Mouse (Mus musculus) embryo, embryonic 11.5 days (tissue): ENCODE data around the gene Gipc3.

Experiments
- DNase-seq: peaks from one replicate; pipeline ENCODE4 v3.0.0-alpha.2; 2012; ENCODE audit warnings: low read depth, low spot score

The Gipc3 gene

DNA sequence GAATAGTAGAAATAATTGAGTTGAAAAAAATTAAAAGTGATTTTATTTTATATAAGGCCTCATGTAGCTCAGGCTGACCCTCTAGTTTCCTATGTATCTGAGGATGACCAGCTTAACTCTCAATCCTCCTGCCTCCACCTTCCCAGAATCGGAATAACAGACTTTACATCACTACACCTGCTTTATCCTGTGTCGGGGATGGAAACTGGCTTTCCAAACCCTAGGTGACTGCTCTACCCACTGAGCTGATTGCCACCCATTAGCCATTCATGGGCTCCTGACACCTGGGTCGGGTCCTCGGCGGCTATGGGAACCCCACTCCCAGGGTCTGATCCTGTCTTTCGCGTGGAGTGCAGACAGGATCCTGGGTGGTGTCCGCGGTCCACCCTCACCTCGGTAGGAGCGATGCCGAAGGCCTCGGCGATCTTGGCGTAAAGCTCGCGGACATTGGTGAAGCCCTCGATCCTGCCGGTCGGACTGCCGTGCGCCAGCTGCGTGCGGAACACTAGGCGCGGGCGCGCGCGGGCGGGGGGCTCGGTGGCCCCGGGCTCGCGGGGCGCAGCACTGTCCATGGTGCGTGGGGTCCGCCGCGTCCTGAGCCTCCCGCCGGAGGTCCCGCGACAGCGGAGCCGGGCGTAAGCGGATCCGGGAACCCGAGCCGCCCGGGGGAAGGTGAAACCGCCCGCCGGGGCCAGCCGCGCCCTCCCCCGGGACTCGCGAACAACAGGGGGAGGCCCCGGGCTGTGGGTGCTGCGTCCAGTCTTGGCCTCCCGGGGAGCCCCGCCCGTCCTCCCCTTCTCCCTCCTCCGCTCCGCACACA is at the start of gene Gipc3:
Gipc3 (minus strand) TSS at position 581 of the 820 bp plus-strand sequence.
- DNase-seq, result no peak

DNA sequence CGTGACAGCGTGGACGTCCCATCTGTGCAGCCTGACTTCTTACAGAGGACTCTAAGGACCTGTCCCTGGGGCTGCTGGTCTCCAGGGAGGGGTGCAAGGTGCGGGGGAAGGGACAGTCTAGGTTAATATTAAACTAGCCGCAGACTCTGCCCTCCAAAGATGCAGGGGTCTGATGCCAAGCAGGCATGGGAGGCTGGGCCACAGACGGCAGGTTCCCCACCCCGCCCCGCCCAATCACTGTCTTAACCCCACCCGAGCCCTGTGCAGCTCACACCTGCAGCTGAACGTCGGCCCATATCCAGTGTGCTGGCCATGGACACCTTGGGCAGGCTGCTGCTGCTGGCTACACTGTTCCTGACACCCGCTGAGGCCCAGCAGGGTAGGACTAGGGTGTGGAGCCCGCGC is 49.7 kb upstream of the Gipc3 start, which contains the start of gene Smim24:
Smim24 (plus strand) TSS at position 271 of the 405 bp plus-strand sequence.
- no peak for DNase-seq

DNA sequence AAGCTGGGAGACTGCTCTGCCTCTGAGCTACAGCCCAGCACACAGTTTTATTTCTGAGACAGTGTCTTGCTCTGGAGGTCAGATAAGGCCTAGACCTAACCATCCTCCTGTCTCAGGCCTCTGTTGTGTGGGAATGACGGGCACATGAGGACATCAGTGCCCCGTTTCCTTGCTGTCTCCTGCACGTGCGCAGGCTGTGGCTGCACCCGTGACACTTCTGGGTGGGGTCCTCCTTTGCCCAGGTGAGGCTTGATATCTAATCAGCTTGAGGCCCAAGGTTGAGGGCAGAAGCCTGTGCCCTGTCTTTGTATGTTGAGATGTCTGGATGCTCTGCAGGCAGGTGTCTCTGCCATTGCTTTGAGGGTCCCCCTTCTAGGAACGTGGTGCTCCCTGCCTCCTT is 49.2 kb upstream of the Gipc3 start:
- no peak for DNase-seq

DNA sequence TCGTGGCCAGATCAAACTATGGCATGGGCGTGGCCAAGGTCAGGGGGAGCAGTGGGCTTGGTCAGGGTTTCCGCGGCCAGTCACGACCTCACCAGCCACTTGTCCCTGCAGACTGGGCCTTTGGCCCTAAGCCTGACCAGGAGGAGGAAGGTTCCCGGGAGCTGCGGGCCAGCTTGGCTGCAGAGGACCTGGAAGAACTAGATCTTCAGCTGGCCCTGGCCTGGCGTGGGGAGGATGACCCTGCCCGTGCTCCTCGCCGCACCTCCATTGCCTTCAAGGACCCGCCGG is 47.6 kb upstream of the Gipc3 start:
- DNase-seq, result no peak

DNA sequence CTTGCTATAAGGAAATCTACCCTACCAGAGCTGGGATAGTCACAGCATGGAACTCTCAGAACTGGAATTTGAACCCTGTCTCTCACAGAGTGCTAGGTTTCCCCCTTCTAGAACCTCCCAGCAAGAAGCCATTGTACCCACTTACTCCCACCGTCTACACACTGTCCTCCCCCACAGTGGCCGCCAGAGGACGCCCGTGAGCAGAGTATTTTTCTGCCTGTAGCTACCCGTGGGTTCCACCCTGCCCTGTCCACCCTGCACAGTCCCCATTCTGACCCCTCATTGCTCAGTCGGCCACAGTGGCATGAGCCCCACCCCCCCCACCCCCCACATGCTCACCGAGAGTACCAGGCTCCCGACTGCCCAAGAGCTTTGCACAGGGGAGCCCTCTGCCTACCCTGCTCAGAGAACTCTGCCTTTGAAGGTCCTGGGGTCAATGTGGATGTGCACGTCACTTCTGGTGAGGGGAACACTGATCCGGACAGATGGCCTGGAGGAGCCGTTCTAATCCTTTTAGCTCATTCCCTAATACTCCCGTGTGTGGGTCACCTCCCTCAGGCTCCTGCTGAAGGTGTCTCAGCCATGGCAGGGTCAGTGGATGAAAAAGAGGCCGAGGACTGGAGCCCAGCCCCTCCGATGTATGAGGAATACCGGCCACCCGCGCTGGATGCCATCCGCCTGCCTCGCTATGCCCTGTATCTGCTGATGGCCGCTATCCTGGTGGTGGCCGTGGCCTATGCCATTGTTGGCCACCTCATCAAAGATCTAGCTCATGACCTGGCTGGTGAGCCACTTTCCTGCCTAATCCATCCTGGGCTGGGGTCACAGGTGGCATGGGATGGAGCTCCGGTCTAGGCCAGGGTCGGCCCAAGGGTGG is 47.0 kb upstream of the Gipc3 start:
- no peak for DNase-seq

DNA sequence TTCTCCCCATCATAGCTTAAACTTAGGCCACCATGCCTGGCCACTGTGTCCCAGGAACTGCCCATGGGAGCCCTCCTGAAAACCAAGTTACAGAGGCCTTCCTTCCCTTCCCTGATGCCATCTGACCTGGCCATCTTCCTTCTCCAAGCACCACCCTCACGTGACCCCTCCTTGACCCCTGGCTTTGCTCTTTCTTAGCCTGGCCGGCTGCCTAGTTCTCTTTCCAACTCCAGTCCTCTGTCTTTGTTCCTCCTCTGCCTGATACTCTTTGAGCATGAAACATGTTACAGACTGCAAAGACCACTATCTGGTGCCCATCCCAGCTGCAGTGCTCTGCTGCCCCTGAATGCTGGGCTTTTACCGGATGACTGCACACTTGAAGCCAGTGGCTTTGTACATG is 46.3 kb upstream of the Gipc3 start:
- DNase-seq, result no peak

DNA sequence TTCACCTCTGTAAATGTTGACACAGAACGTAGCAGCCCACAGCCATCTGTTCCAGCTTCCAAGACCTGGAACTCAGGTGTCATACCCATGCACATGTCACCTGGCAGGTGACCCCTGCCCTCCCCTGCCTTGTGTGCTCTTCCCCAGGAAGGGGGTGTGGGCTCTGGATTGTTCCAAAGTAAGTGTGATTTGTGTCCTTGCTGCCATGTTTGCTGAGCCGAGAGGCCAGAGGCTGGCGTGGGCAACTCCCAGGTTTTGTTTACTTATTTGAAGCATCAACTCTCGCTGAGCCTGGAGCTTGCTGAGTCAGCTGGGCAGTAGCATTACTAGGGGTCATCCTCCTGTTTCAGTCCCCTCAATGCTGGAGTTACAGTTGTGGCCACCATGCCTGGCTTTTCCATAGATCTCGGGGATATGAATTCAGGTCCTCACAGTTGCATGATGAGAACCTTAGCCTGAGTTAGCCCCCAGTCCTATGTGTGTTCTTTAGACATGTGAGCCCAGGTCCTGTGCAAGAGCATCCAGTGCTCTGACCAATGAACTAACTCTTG is 45.5 kb upstream of the Gipc3 start, which contains the start of gene Gm48552:
Gm48552 (plus strand) TSS at position 501 of the 551 bp plus-strand sequence.
- no peak for DNase-seq

DNA sequence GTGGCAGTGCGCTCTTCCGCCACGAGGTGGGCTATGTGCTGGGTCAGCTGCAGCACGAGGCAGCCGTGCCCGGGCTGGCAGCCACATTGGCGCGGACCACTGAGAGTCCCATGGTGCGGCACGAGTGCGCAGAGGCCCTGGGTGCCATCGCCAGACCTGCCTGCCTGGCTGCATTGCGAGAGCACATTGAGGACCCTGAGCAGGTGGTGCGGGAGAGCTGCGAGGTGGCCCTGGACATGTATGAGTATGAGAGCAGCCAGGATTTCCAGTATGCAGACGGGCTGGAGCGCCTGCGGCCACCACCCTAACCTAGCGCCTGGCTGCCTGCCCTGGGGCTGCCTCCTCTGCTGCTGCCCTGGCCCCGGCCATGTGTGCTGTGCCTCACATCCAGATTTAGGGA is 44.6 kb upstream of the Gipc3 start:
- DNase-seq, result no peak

DNA sequence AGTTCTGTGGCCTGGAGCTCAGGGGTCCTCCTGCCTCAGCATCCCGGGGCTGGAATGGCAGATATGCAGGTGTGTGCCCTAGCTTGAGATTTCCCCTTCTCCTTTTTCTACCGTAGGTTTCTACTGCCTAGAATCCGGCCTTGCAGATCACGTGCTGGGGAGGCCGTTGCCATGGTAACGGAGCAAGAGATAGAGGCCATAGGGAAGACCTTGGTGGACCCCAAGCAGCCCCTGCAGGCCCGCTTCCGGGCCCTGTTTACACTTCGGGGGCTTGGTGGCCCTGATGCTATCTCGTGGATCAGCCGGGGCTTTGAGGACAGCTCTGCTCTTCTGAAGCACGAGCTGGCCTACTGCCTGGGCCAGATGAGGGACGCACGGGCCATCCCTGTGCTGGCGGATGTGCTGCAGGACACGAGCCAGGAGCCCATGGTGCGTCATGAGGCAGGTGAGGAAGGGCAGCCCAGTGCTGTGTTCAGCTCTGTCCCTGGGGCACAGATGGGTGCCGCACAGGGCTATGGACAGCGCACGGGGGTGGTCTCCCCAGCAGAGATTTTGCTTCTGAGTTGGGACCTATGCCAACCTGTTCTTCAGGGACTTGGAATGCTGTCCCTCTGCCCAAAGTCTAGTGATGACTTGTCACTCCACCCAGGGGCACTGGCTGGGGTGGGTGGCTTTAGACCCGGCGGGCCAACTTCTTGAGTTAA is 42.7 kb upstream of the Gipc3 start:
- DNase-seq, result no peak

DNA sequence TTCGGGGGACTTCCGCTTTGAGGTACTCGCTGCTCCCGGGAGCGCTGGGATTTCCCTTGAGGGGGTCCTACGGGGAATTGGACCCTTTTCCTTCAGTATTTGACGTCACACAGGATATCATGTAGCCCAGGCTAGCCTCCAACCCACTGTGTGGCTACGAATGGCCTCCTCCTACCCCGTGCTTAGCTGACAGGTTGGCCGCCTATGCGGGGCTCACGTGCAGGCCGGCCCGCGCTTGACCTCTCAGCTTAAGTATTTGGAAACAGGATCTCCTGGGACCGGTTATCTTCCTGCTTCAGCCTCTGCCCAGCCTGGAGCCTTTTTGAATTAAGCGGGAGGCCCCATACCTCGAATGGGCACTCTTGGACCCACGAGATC is 41.5 kb upstream of the Gipc3 start:
- no peak for DNase-seq

DNA sequence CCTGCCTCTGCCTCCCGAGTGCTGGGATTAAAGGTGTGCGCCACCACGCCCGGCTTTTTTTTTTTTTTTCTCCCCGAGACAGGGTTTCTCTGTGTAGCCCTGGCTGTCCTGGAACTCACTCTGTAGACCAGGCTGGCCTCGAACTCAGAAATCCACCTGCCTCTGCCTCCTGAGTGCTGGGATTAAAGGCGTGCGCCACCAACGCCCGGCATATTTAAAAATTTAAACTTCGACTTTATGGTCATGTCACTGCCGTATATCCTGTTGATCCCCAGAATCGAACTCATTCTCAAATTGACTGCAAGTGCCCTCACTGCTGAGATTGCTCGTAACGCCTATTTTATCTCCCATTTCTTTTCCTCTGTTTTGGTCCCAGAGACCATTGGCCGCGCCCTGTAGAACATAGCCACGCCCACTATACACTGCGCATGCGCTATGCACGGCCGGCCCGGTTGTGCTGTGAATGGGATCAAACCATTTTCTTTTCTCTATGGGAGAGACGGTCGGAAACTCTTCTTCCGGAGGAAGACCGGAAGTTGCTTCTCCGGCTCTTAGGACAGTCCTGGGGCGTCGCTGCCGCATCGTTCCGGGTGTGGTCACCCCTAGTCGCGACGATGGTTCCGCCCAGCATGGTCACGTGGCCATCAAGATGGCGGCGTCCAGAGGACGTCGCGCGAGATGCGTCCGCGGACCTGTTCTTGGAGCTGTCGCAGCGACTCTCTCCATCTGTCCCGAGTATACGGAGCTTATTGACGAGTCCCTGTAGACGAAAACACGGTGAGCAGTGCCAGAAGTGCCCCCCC is 40.9 kb upstream of the Gipc3 start, which contains the start of the genes Dohh and Gm48551:
Dohh (plus strand) TSS at position 627 of the 803 bp plus-strand sequence.
Gm48551 (plus strand) TSS at position 665 of the 803 bp plus-strand sequence.
- peak; percentile 98 for DNase-seq

DNA sequence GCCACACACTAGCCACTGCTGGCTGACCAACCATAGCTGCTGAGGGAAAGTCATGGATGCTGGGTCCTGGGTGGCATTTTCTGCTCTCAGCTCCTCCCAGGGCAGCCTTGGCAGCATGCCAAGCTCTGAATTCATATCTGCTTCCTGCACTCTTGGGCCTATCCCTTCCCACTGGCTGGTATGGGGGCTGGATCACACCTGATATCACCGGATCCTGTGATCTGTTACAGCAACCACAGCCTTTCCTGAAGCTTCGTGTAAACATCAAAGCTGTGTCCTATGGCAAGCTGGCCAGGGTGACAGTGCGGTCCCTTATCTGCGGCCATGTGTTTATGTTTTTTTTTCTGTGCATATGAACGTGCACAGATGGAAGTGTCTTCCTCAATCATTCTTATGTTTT is 39.0 kb upstream of the Gipc3 start:
- DNase-seq, result no peak

DNA sequence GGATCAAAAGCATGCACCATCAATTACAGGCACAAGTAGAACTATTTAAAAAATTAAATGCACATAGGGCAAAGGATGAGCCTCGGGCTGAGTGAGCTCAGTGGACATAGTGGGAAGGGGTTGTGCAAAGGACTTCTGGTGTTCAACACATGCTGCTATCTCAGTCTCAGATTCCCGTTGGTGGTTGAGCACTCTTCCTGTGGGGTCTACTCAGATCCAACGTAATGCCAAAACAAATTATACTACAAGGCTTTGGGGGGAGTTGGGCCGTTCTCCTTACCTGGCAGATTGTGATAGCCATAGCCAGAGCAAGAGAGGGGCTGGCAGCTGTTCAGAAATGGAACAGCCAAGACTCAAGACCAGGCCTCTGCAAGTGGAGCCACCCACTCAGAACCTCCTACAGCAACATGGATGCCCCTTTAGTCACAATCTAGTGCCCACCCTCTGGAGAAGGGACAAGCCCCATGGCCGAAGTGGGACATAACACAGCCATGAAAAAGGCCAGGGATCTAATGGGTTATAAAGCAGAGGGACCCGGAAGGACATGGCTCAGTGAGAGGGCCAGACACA is 36.8 kb upstream of the Gipc3 start:
- DNase-seq, result no peak

DNA sequence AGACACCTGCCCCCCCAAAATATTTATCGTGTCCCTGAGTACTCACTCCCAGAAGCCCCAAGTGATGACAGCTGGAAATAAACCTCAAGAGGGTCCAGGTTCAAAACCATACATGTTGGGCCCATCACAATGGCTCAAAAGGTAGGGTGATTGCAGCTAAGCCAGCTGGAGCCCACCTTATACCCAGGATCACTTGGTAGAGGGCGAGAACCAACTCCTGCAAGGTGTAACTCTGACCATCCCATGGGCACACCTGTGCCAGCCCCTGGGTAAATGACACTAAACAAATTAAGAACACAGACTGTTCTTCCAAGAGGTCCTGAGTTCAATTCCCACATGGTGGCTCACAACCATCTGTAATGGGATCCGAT is 36.1 kb upstream of the Gipc3 start:
- DNase-seq, result no peak

DNA sequence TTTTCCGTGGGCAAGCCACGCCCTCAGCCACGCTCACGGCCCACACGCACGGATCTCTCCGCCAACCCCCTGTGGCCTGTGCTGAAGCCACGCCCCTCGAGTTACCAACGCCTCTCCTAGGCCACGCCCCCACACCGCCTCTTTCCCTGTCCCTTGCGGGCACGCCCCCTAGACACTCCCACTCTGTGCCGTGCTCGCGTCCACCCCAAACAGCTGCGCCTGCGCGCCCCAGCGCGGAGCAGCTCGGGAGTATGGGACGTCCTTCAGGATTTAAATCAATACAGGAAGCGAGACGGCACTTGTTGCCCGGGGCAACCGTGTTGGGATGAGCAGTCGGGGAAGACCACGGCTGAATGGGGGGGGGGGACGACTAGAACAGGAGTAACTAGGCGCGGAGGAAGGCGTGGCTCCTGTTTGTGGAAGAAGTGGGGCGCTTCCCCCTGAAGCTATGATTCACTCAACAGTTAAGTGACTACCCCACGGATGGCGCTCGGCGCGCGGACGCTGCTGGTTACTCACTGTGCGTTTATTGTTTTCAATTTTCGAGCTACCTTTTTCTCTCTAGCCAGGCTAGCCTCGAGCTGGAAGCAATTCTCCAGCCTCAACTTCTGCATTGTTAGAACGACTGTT is 35.6 kb upstream of the Gipc3 start:
- peak; percentile 100 for DNase-seq

DNA sequence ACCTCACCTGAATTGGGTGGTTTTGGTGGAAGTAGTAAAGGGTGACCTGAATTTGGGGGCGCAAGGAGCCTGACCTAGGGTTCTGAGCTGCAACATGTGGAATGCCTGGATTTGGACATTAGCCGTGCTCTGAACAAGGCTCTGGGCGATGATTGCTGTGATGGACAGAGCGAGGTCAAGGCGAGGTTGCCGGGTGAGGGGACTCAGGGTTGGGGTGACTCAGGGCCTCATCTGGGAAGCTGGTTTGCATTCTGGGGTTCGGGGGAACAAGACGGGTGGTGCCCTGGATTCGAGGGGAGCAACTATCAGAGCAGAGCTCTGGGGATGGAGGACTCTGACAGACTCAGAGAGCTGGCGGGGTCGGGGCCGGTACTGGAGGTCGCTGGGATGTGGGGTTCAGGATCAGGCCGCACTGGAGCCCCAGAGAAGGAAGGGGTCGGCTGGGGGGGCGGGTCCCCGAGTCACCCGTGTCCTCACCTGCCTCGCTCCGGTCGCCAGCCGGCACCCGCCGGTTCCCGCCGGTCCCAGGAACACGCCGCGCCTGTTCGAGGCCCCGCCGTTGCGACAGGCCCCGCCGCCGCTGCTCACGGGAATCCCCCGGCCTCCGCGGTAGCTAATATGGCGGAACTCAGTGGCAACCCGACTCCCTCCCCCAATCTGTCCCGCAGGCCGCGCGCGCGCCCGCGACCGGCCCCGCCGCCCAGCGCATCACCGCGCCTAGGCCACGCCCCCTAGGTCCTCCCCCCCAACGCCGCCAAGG is 34.9 kb upstream of the Gipc3 start, which contains the start of gene Fzr1:
Fzr1 (minus strand) TSS at position 724 of the 760 bp plus-strand sequence.
- no peak for DNase-seq

DNA sequence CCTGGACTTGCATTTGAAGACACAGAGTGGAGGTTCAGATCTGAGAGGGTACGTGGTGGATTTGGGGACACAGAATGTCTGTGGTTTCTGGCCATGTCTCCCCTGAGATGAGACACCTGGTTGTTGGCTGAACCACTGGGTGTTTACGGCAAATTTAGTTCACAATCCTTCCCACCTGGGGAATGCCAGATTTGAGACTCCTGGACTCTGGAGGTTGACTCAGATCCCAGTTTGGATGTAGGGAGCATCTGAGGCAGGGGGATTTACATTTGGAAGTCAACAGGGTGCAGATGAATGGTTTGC is 34.2 kb upstream of the Gipc3 start:
- no peak for DNase-seq

DNA sequence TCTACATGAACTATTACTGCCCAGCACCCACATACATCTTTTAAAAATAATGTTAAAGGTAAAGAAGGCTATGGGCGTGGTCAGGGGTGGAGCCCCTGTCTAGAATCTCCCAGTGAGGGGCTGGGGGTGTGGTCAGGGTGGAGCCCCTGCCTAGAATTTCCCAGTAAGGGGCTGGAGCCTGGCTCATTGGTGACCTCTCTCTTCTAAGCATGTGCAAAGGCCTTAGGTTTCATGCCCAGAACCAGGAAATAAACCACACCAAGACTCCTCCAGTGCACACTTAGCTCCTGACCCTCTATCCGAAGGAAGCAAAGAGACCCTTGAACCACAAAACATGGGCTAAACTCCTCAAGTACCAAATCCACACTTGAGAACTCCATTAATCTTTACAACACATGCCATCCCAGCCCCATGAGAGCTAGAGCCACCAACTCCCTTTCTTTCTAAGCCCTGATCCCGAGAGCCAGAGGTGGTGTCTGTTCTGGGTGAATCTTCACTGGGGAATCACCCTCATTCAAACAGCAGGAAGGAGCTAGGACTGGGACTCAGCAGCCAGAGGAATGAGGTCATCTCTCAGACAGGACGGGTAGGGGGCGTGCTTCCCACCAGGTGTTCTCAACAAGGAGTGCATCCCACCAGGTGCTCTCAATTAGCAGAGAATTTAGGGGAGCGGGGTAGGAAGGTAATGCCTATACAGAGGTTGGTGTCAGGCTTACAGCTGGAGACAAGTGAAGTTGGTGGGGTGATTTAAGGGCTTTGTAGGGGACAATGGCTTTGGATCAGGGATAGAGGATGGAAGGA is 33.7 kb upstream of the Gipc3 start:
- DNase-seq, result no peak

DNA sequence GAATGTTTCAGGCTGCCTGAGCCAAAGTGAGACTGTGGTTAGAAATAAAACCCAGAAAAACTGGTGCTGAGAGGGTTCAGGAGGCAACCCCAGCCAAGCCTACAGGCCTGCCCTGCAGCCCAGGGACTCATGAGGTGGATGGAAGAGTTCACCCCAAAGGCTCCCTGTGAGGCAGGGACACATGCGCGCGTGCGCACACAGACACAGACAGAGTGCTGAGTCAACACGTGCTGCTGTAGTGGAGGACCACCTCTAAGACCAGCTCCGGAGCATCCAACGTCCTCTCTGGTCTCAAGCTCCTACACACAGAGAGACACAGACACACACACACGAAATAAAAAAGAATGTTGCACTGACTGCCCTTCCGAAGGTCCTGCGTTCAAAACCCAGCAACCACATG is 32.3 kb upstream of the Gipc3 start:
- DNase-seq, result no peak
